Mouse (Mus musculus): ENCODE data around the gene Pomt2. TPM values are rescaled to one million over a fixed set of nuclear protein-coding genes. Genes with fewer than 3 reads are reported as not detected.

Gene Pomt2
- total RNA-seq, 2 experiments from 2014 or later: 5.1 to 10.4 TPM

DNA sequence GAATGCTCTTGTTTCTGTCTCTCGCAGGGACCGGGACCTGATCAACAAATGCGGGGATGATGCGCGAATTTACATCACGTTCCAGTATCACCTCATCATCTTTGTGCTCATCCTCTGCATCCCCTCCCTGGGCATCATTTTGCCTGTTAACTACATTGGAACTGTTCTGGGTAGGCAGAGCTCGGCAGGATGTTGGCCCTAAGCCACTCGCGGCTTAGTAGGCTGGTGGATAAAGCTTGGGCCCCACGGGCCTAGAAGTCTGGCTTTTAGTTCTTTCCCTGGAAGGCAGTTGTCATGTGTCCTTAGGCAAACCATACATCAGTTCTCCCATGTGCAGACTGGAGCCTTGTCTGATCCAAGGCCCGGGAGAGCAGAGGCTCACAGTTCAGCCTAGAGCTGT lies 82.3 kb downstream of the Pomt2 start:
- ATAC-seq (replicated peaks; ENCODE audit: low FRiP score, low TSS enrichment, poor library complexity, severe bottlenecking): no peak

DNA sequence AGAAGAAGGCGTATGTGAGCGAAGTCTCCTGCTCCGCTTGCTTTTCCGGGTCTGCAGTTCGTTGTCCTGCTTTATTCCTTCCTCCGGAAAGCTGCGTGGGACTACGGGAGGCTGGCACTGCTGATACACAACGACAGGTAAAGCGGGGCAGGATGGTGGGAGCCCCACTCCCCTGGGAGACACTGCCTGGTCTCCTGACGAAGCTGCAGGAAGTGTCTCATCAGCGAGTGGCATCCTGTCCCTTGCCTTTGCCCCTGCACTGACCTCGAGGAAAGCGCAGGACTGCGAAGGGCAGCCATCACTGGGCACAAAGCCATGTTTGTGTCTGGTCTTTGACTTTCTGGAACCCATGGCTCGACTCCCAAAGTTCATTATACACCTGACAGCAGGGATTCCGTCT lies 90.7 kb downstream of the Pomt2 start:
- ATAC-seq (replicated peaks; ENCODE audit: low FRiP score, low TSS enrichment, poor library complexity, severe bottlenecking): no peak

Other genes starting within 250 kb of the Pomt2 start
- 29.2 and 35.6 TPM in 2 replicates for gene Cipc, start 200.9 kb downstream of the Pomt2 start, total RNA-seq (2014; fragmentation: Nextera tagmentation)
- 22.0 and 23.0 TPM in 2 replicates for gene Cipc, start 200.9 kb downstream of the Pomt2 start, total RNA-seq (2017)
- gene Zdhhc22, start 157.5 kb downstream of the Pomt2 start, total RNA-seq (2014; fragmentation: Nextera tagmentation): not detected in 2 replicates
- gene Zdhhc22, start 157.5 kb downstream of the Pomt2 start, total RNA-seq (2017): not detected in 2 replicates
- gene Tmem63c, start 126.6 kb downstream of the Pomt2 start, total RNA-seq (2014; fragmentation: Nextera tagmentation): not detected in 2 replicates
- not detected in 2 replicates for gene Tmem63c, start 126.6 kb downstream of the Pomt2 start, total RNA-seq (2017)
- gene Ngb, start 45.4 kb downstream of the Pomt2 start, total RNA-seq (2014; fragmentation: Nextera tagmentation): not detected in 2 replicates
- not detected in 2 replicates for gene Ngb, start 45.4 kb downstream of the Pomt2 start, total RNA-seq (2017)
- 32.8 and 38.3 TPM in 2 replicates for gene Gstz1, start 803 bp downstream of the Pomt2 start, total RNA-seq (2014; fragmentation: Nextera tagmentation)
- 25.1 and 43.6 TPM in 2 replicates for gene Gstz1, start 803 bp downstream of the Pomt2 start, total RNA-seq (2017)
- gene Samd15, start 51.8 kb upstream of the Pomt2 start, total RNA-seq (2014; fragmentation: Nextera tagmentation): not detected in 2 replicates
- gene Samd15, start 51.8 kb upstream of the Pomt2 start, total RNA-seq (2017): 3.8 TPM in 1 of 2 replicates, not detected in the other
- gene Tmed8, start 52.5 kb upstream of the Pomt2 start, total RNA-seq (2014; fragmentation: Nextera tagmentation): 6.1 and 7.7 TPM in 2 replicates
- gene Tmed8, start 52.5 kb upstream of the Pomt2 start, total RNA-seq (2017): 6.2 and 6.7 TPM in 2 replicates
- not detected in 2 replicates for gene Noxred1, start 90.8 kb upstream of the Pomt2 start, total RNA-seq (2014; fragmentation: Nextera tagmentation)
- not detected in 2 replicates for gene Noxred1, start 90.8 kb upstream of the Pomt2 start, total RNA-seq (2017)
- gene Vipas39, start 118.3 kb upstream of the Pomt2 start, total RNA-seq (2014; fragmentation: Nextera tagmentation): 20.5 and 25.5 TPM in 2 replicates
- 15.8 and 26.0 TPM in 2 replicates for gene Vipas39, start 118.3 kb upstream of the Pomt2 start, total RNA-seq (2017)
- gene Ahsa1, start 118.5 kb upstream of the Pomt2 start, total RNA-seq (2014; fragmentation: Nextera tagmentation): 127 and 212 TPM in 2 replicates
- 295 and 365 TPM in 2 replicates for gene Ahsa1, start 118.5 kb upstream of the Pomt2 start, total RNA-seq (2017)
- gene Ism2, start 151.7 kb upstream of the Pomt2 start, total RNA-seq (2014; fragmentation: Nextera tagmentation): not detected in 2 replicates
- not detected in 2 replicates for gene Ism2, start 151.7 kb upstream of the Pomt2 start, total RNA-seq (2017)
- gene Sptlc2, start 240.4 kb upstream of the Pomt2 start, total RNA-seq (2014; fragmentation: Nextera tagmentation): 16.1 and 33.3 TPM in 2 replicates
- 46.3 and 61.6 TPM in 2 replicates for gene Sptlc2, start 240.4 kb upstream of the Pomt2 start, total RNA-seq (2017)

All from megakaryocyte-erythroid progenitor cell, adult 5-6 weeks (primary cell).